Mouse (Mus musculus): ENCODE measurements around the gene Git2. TPM values are rescaled to one million over a fixed set of nuclear protein-coding genes. Genes with fewer than 3 reads are reported as not detected.

Gene Git2
- polyA plus RNA-seq (2014; fragmentation: Nextera tagmentation; extraction: Ambion mirVana): 35.2 and 39.1 TPM in 2 replicates

- Histone ChIP-seq H3K36me3 (ENCODE audit: control insufficient read depth, insufficient read depth, low read length) (no peaks in the 10 kb centered on the region), H3K9ac (ENCODE audit: low read length) (peak within 1 kb of the TSS; percentile 91), H3K4me2 (ENCODE audit: low read depth, severe bottlenecking) (peak within 1 kb of the TSS; percentile 65), H3K27ac (replicated peaks; ENCODE audit: low read depth, low read length) (peak within 1 kb of the TSS; percentile 91), H3K27me3 (ENCODE audit: control insufficient read depth, insufficient read depth, low read length) (no peaks in the 10 kb centered on the region), H3K4me1 (ENCODE audit: control insufficient read depth, insufficient read depth, low read length) (no peaks in the 10 kb centered on the region), H3K4me3 (ENCODE audit: low read depth, low read length) (peak within 1 kb of the TSS; percentile 94), H3K9me3 (ENCODE audit: control insufficient read depth, low read length) (no peaks in the 10 kb centered on the region)
- WGBS: under 1% methylated on average over 42 of the region's 63 CpGs
- DNase-seq (ENCODE audit: low spot score) (peak; percentile 36), ATAC-seq (ENCODE audit: insufficient number of reproducible peaks, low FRiP score, low TSS enrichment, low read depth) (no peak)
Measured at GRCm38 (mm10) chr5:114775056-114775979, at the start of gene Git2. Gene Git2 (minus strand): TSS chr5:114775517.

- H3K4me2 ChIP-seq (ENCODE audit: low read depth, severe bottlenecking): no peak overlapping the region
- DNase-seq (ENCODE audit: low spot score): peak; percentile 63
- no peak overlapping the region for H3K27ac ChIP-seq (replicated peaks; ENCODE audit: low read depth, low read length)
- H3K9ac ChIP-seq (ENCODE audit: low read length): no peak overlapping the region
- peaks cover 3% of the 10 kb centered on the region; the same call in 1 of the 2 replicates for H3K36me3 ChIP-seq (ENCODE audit: control insufficient read depth, insufficient read depth, low read length)
- 18% methylated on average over 9 of the region's 9 CpGs for WGBS
- H3K4me1 ChIP-seq (ENCODE audit: control insufficient read depth, insufficient read depth, low read length): 0 out of 2 replicates have a peak, but pooled peaks cover 2% of the 10 kb centered on the region
- no peak overlapping the region for H3K4me3 ChIP-seq (ENCODE audit: low read depth, low read length)
- no peaks in the 10 kb centered on the region for H3K9me3 ChIP-seq (ENCODE audit: control insufficient read depth, low read length)
- no peak for ATAC-seq (ENCODE audit: insufficient number of reproducible peaks, low FRiP score, low TSS enrichment, low read depth)
- H3K27me3 ChIP-seq (ENCODE audit: control insufficient read depth, insufficient read depth, low read length): no peaks in the 10 kb centered on the region
Measured at GRCm38 (mm10) chr5:114824197-114824596, 48.9 kb upstream of the Git2 start.

GRCm38 (mm10) chr5:114822796-114823688 lies 47.7 kb upstream of the Git2 start, which contains the start of gene 1500011B03Rik:
Gene 1500011B03Rik (minus strand): TSS chr5:114823468.
- Histone ChIP-seq H3K27ac (replicated peaks; ENCODE audit: low read depth, low read length) (peak within 1 kb of the TSS; percentile 62; the same call in 1 of the 2 replicates), H3K36me3 (ENCODE audit: control insufficient read depth, insufficient read depth, low read length) (peaks cover 3% of the 10 kb centered on the region; the same call in 1 of the 2 replicates), H3K27me3 (ENCODE audit: control insufficient read depth, insufficient read depth, low read length) (no peaks in the 10 kb centered on the region), H3K9me3 (ENCODE audit: control insufficient read depth, low read length) (no peaks in the 10 kb centered on the region), H3K9ac (ENCODE audit: low read length) (peak within 1 kb of the TSS; percentile 71), H3K4me3 (ENCODE audit: low read depth, low read length) (peak within 1 kb of the TSS; percentile 80), H3K4me1 (ENCODE audit: control insufficient read depth, insufficient read depth, low read length) (0 out of 2 replicates have a peak, but pooled peaks cover 2% of the 10 kb centered on the region), H3K4me2 (ENCODE audit: low read depth, severe bottlenecking) (peak within 1 kb of the TSS; percentile 60)
- WGBS: 9% methylated on average over 53 of the region's 53 CpGs
- ATAC-seq (ENCODE audit: insufficient number of reproducible peaks, low FRiP score, low TSS enrichment, low read depth): peak; percentile 84
- peak; percentile 90 for DNase-seq (ENCODE audit: low spot score)

GRCm38 (mm10) chr5:114818124-114818523 lies 42.8 kb upstream of the Git2 start:
- Histone ChIP-seq H3K9me3 (ENCODE audit: control insufficient read depth, low read length) (no peaks in the 10 kb centered on the region), H3K9ac (ENCODE audit: low read length) (no peak overlapping the region), H3K4me2 (ENCODE audit: low read depth, severe bottlenecking) (no peak overlapping the region), H3K4me1 (ENCODE audit: control insufficient read depth, insufficient read depth, low read length) (no peaks in the 10 kb centered on the region), H3K27me3 (ENCODE audit: control insufficient read depth, insufficient read depth, low read length) (no peaks in the 10 kb centered on the region), H3K4me3 (ENCODE audit: low read depth, low read length) (no peak overlapping the region), H3K27ac (replicated peaks; ENCODE audit: low read depth, low read length) (no peak overlapping the region), H3K36me3 (ENCODE audit: control insufficient read depth, insufficient read depth, low read length) (peaks cover 3% of the 10 kb centered on the region; the same call in 1 of the 2 replicates)
- DNase-seq (ENCODE audit: low spot score) (no peak), ATAC-seq (ENCODE audit: insufficient number of reproducible peaks, low FRiP score, low TSS enrichment, low read depth) (no peak)
- WGBS: 81% methylated on average over 11 of the region's 11 CpGs

- no peaks in the 10 kb centered on the region for H3K4me1 ChIP-seq (ENCODE audit: control insufficient read depth, insufficient read depth, low read length)
- DNase-seq (ENCODE audit: low spot score): no peak
- H3K4me2 ChIP-seq (ENCODE audit: low read depth, severe bottlenecking): no peak overlapping the region
- no peaks in the 10 kb centered on the region for H3K27me3 ChIP-seq (ENCODE audit: control insufficient read depth, insufficient read depth, low read length)
- H3K36me3 ChIP-seq (ENCODE audit: control insufficient read depth, insufficient read depth, low read length): peaks cover 2% of the 10 kb centered on the region; the same call in 1 of the 2 replicates
- H3K9me3 ChIP-seq (ENCODE audit: control insufficient read depth, low read length): no peaks in the 10 kb centered on the region
- no peak for ATAC-seq (ENCODE audit: insufficient number of reproducible peaks, low FRiP score, low TSS enrichment, low read depth)
- no peak overlapping the region for H3K9ac ChIP-seq (ENCODE audit: low read length)
- no peak overlapping the region for H3K27ac ChIP-seq (replicated peaks; ENCODE audit: low read depth, low read length)
- no peak overlapping the region for H3K4me3 ChIP-seq (ENCODE audit: low read depth, low read length)
- WGBS: 68% methylated on average over 6 of the region's 6 CpGs
Measured at GRCm38 (mm10) chr5:114816599-114816998, 41.3 kb upstream of the Git2 start.

GRCm38 (mm10) chr5:114813525-114814181 lies 38.3 kb upstream of the Git2 start:
- WGBS: under 1% methylated on average over 50 of the region's 50 CpGs
- Histone ChIP-seq H3K4me1 (ENCODE audit: control insufficient read depth, insufficient read depth, low read length) (peaks cover 3% of the 10 kb centered on the region), H3K27ac (replicated peaks; ENCODE audit: low read depth, low read length) (peak overlapping the region; percentile 59; the same call in 1 of the 2 replicates), H3K36me3 (ENCODE audit: control insufficient read depth, insufficient read depth, low read length) (no peaks in the 10 kb centered on the region), H3K4me3 (ENCODE audit: low read depth, low read length) (peak overlapping the region; percentile 81), H3K27me3 (ENCODE audit: control insufficient read depth, insufficient read depth, low read length) (no peaks in the 10 kb centered on the region), H3K9me3 (ENCODE audit: control insufficient read depth, low read length) (no peaks in the 10 kb centered on the region), H3K4me2 (ENCODE audit: low read depth, severe bottlenecking) (peak overlapping the region; percentile 41), H3K9ac (ENCODE audit: low read length) (peak overlapping the region; percentile 90)
- DNase-seq (ENCODE audit: low spot score) (peak; percentile 94), ATAC-seq (ENCODE audit: insufficient number of reproducible peaks, low FRiP score, low TSS enrichment, low read depth) (peak; percentile 93)

GRCm38 (mm10) chr5:114809826-114810225 lies 34.5 kb upstream of the Git2 start:
- WGBS: 86% methylated on average over 5 of the region's 5 CpGs
- no peak for ATAC-seq (ENCODE audit: insufficient number of reproducible peaks, low FRiP score, low TSS enrichment, low read depth)
- no peak for DNase-seq (ENCODE audit: low spot score)
- H3K4me1 ChIP-seq (ENCODE audit: control insufficient read depth, insufficient read depth, low read length): peaks cover 22% of the 10 kb centered on the region
- H3K4me2 ChIP-seq (ENCODE audit: low read depth, severe bottlenecking): no peak overlapping the region
- no peak overlapping the region for H3K4me3 ChIP-seq (ENCODE audit: low read depth, low read length)
- no peak overlapping the region for H3K27ac ChIP-seq (replicated peaks; ENCODE audit: low read depth, low read length)
- H3K9ac ChIP-seq (ENCODE audit: low read length): no peak overlapping the region
- H3K27me3 ChIP-seq (ENCODE audit: control insufficient read depth, insufficient read depth, low read length): no peaks in the 10 kb centered on the region
- no peaks in the 10 kb centered on the region for H3K36me3 ChIP-seq (ENCODE audit: control insufficient read depth, insufficient read depth, low read length)
- H3K9me3 ChIP-seq (ENCODE audit: control insufficient read depth, low read length): no peaks in the 10 kb centered on the region

Measured in limb, embryonic 11.5 days (tissue).